Mouse (Mus musculus) heart, postnatal 14 days (tissue): ENCODE measurements at regions not wholly inside any gene's neighbourhood (a gene's known extent, or its start where the extent isn't known, plus 50 kb on each side); places are given as distances from the start of the nearest gene placed in this dataset.
"Not testable (repeated sequence)": the region's sequence is repeated elsewhere in the genome, so short reads cannot be mapped to it uniquely, and the experiment has no call there.

Experiments used
- DNase-seq, 2 experiments: peaks; one replicate each; pipeline ENCODE4 v3.0.0; 2021 to 2022
- intact Hi-C: fragments of 180-260 bp; cut with DNase I; formaldehyde crosslinking; loops from one replicate; pipeline ENCODE4 v1.15.1; 2025

DNA sequence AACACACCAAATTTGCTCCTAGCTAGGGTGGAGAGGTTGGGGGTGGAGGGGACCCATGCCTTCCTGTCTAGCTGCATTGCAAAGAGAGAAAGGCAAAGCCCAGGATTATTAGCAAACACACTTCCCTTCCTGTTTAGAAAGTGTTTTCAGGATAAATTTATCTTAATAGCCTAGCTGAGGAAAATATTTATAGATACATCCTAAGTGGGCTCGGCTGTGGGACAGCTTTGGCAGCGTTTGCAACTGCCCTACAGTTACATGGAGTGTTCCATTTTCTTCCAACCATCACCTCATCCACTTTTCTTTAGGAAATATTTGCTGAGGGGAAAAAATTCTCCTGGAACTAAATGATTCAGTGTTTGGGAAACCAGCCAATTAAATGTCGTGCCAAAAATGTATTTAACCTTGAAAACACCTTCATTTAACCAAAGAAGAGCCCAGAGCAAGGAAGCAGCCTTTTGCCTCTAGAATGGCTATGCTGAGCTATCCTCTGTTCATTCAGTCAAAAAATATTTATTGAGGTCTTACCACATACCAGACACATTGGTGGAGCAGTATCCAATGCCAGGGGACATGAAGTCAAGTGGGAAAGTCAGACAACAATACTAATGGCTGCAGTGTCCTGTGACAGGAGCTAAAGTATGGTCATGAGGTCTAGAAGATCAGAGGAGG lies 291.6 kb downstream of the Abcc12 start:
- no peak for DNase-seq
- intact Hi-C loops, result no loop called here

DNA sequence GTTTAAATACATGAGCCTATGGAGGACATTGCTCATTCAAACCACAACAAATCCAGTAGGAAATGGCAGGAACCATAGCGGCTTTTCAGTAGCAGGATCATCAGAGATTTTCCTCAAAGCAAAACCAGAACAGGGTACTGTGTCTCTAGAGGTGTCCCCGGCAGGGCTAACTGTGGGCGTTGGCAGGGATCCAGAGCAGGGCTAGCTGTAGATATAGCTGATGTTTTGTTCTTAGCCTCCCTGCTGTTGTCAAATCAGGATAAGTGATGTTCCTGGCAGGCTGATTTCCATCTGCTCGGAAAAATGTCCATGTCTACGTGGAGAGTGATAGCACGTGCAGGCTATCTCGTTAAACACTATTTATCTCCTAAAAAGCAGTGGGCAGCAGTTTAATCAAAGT lies 297.6 kb downstream of the Abcc12 start:
- intact Hi-C loops, result no loop called here
- no peak for DNase-seq

DNA sequence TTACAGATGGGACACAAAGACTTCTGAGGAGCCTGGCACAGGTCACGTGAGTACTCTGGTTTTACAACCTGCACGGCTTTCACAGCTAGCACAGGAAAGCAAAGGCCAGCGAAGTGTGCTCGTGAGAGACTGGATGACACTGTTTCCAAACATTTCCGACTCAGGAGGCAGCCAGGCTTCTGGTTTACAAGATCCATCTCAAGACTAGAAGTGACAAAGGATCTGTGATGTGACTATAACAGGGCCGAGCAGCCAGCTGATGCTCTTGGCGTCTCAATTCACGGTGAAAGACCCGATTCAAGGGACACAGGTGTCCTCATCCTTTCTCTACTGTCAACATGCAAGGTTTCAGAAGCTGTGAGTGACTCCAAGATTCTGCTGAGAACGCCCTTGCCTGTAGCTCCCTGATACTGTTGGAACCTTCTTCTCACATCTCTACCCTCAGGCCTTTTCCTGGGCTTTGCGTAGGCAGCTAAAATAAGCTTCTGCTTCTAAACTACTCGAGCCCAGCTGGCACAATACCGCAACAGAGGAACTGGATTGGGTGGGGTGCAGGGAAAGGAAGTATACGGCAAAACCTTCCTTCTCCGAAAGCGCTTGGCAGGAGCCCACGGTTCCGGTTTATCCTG lies 300.3 kb downstream of the Abcc12 start:
- intact Hi-C loops, result no loop called here
- DNase-seq, result no peak

DNA sequence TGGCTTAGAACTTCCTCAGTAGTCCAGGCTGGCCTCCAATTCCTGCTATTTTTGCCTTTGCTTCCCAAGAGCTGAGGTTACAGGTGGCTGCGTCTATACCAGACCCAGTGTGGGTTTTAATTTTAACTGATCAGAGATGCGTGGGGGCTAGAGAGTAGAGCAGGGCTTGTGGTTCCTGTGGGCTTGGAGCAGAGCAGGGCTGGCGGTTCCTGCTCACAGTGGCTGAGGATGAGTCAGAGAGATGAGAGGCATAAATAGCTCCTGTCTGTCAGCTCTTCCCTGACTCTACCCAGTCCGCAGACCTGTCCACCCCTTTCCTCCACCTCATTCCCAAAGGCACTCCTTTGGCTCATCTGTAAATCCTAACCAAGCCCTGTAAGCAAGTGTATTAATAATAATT lies 304.8 kb downstream of the Abcc12 start:
- DNase-seq, result no peak
- intact Hi-C loops, result no loop called here

DNA sequence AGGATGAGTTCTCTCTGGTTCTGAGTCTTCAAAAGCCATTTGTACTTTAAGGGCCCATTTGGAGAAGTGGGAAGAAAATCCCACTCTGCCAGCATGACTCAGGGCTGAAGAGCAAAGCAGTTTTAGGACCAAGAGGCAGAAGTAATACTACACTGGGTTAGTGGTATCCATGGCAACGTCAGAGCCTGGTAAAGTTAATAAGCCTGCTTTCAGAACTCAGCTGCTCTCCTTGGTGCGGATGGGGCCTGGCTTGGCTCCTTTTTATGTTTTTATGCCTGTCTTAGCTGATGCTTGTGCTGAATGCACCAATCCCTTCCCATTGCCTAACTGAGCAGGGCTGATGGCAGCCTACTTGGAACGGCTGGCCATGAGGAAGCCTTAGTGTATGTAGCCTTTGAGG lies 306.7 kb downstream of the Abcc12 start:
- no peak for DNase-seq
- intact Hi-C loops, result no loop called here

DNA sequence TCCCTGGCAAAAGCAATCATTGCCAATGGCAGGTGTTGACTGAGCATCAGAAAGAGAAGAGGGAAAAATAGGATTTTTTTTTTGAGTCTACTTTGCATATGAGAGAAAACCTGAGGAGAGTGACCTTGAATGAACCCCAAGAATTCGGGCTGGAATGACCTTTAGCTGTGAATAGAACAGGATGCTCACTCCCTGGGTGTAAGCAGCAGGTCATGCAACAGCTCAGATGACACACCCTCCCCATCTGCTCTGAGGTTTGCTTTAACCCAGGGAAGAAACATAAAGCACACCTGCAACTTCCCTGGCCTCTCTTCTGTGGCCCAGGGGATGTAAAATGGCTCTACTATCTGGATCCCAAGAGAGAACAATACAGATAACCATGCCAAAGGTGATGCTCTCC lies 307.9 kb downstream of the Abcc12 start:
- intact Hi-C loops, result no loop called here
- no peak for DNase-seq

DNA sequence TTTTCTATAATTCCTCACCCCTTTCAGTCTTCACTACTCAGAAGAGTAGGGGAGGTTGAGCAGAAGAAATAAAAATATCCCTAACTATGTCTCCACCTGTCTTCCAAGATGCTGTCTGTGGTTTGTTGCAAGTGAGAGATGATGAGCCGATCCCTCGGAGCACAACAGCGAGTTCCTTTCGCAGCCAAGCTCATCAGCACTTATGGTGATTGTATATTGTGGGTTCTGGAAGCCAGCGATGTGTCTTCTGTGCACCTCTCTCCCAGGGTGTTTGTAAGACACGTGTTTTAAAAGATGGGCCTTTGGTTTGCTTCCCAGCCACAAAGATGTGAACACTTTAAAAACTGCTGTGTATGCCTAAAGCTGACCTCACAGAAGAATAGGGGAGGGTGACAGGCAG lies 309.0 kb downstream of the Abcc12 start:
- intact Hi-C loops, result no loop called here
- DNase-seq, result no peak

DNA sequence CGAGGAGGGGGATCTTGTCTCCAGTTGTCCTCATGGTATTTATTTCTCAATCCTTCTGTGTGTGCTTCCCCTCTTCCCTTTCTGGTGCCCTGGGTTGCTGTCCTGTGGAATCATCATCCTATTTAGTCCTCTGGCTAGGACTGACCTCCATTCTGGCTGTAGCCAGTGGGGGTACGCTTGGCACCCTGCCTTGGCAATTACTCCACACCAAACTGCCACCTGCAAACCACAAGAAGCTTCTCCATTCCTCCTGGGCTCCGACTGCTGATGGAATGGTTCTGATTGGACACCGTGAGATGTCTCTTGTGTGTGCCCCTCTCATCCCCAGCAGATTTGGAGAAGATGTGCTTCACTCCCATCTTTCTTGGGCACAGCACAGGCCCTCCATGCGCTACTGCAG lies 322.5 kb downstream of the Abcc12 start:
- intact Hi-C loops, result no loop called here

DNA sequence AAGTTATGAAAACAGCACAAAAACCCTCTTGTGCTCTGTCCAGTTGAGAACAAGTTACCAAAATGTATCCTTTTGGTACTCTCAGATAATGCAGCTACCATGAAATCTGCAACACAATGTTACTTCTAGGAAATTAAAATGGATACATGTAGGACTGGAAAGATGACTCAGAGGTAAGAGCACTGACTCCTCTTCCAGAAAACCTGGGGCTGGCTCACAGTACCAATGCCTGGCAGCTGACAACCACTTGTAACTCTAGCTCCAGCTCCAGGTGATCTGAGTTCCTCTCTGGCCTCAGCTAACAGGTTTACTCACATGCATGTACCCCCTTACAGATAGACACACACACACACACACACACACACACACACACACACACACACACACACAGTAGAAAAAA lies 325.1 kb downstream of the Abcc12 start:
- intact Hi-C loops, result no loop called here

More for the DNA sequence above, 322.5 kb downstream of the Abcc12 start:
- DNase-seq, result no peak

DNA sequence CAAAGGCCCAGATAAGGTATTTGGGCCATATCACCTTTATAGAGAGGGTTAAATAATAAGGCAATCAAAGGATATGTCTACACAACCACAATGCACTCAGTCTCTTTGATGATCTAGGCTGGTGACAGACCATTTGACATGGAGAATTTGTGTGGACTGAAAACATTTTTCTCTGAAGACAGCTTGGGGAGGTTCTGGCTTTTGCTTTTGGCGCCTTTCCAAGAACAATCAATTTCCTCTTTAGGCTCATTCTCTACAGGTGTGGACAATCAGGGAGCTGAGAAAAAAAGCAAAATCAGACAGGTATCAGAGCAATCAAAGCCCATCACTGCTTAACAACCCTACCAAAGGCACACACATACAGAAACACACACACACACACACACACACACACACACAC lies 325.8 kb downstream of the Abcc12 start:
- DNase-seq, result no peak
- intact Hi-C loops, result no loop called here

More for the DNA sequence above, 325.1 kb downstream of the Abcc12 start:
- DNase-seq, result no peak

DNA sequence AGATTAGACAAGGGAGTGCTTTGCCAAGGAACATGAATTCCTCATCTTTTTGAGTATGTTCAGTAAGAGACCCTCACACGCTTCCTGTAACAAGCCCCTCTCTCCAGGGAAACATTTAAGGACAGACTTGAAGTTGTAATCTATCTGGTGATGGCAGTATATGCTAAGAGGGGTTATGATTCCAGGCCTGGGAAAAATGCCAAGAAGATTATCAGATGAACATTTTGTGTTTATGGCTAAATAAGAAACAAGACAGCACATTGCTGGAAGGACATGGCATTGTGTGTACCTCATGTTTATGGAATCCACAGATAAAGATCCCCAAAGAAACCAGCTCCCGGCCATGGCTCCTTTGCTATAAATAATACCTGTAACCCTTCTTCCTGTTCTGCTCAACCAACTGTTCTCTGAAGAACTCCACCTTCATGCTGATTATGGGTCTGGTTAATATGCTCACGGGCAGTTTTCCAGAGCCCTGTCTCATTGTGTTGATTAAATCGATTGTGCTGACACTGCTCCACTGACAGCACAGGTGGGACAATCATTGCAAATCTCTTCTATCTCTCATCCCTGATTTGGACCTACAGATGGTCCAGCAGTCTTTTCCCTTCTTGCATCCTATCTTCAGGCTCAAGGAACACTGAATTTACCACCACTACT lies 327.7 kb downstream of the Abcc12 start:
- DNase-seq, result no peak
- intact Hi-C loops, result no loop called here

DNA sequence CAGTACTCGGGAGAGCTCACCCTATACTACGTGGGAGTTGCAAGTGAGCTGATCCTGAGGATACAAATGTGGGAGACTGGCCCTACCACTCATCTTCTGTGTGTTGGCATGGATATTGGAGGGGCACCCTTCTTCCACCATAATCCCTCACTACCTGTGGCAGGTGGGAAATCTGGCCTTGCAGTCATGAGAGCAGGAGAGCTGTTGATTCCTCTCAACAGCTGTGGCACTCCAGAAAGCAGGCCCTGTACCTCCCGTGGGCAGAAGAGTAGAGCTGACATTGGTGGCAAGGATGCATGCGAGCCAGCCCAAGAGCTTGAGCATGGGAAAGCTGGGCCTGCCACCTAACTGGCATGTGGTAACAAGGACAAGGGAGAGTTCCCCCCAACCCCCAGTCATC lies 345.8 kb downstream of the Abcc12 start:
- no peak for DNase-seq
- intact Hi-C loops, result no loop called here

DNA sequence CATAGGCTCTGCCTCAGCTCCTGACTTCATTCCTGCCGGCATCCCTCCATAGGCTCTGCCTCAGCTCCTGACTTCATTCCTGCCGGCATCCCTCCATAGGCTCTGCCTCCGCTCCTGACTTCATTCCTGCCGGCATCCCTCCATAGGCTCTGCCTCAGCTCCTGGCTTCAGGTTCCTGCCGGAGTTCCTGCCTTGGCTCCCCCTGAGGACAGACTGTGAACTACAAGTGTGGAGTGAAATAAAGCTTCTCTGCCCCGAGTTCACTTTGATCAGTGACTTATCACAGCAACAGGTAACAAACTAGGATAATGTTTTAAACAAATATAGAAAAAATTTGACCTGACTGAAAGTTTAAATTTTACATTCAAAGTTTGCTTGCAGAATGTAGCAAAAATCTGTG lies 348.5 kb downstream of the Abcc12 start:
- DNase-seq, intact Hi-C loops: not testable (repeated sequence)

DNA sequence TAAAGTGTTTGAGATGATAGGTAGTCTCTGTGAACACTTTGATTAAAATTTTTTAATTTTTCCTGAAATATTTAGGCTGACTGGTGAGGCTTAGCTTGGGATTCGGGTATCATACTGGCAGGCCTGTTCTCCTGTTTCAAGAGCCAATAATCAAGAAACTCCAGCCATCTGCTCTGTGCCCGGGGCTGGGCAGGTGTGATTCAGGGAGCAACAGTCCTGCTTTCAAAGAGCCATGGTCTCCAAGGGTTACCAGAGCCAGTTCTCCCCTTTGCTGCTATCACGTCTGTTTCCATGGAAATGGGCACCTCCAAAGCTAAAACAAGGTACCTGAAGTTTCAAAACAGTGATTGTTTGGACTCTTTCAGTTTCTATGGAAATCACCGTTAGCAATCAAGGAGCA lies 355.6 kb downstream of the Abcc12 start:
- intact Hi-C loops, result no loop called here
- no peak for DNase-seq

DNA sequence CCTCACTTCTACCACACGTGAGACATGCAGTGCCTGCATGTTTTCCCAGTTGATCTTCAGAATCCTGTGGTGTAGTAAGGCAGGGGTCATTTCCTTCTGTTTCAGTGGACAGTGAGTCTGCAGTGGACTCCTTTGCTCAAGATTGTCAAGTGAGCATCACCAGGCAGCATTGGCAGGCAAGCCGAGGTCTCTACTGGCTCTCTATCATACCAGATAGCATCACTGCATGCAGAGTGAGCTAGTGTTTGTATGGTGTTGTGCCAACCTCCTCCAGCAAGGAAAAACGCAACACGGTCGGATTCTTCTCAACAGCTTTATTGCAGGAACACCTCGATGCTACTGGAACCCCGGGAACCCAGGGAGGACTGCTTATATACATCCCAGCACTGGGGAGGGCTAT lies 357.8 kb downstream of the Abcc12 start:
- intact Hi-C loops, result no loop called here

DNA sequence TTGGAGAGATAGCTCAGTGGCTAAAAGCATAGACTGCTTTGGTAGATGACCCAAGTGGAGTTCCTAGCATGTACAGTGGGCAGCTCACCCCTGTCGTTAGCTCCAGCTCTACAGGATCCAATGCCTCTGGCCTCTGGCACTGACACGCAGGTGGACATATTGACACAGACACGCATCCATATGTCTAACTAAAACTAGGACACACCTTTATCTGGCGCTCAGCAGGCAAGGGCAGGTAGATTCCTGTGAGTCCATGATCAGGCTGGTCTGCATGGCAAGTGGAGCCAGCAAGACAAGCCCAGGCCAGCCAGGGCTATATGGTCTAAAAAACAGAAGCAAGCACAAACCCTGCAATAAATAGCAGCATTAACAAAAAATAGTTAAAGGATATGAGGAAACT lies 358.3 kb downstream of the Abcc12 start:
- intact Hi-C loops, result no loop called here
- no peak for DNase-seq

More for the DNA sequence above, 357.8 kb downstream of the Abcc12 start:
- no peak for DNase-seq

DNA sequence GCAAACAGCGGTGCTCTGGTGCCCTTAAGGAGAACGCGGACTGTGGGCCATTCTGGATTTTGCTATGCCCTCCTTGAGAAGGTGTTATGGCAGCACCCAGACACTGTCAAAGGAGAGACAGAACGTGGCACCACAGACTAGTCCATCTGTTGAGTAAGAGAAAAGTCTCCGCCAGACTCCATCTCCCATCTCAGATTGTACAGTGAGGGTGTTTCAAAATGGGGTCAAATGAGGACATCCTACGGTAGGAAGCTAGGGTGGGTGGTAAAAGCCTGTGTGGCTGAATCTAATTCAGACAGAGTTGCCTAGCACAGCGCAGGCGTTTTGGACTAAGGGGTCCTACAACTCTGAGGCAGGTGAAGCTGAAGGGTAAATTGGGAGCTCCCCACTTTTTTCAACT lies 366.1 kb downstream of the Abcc12 start:
- intact Hi-C loops, result no loop called here
- DNase-seq, result no peak

DNA sequence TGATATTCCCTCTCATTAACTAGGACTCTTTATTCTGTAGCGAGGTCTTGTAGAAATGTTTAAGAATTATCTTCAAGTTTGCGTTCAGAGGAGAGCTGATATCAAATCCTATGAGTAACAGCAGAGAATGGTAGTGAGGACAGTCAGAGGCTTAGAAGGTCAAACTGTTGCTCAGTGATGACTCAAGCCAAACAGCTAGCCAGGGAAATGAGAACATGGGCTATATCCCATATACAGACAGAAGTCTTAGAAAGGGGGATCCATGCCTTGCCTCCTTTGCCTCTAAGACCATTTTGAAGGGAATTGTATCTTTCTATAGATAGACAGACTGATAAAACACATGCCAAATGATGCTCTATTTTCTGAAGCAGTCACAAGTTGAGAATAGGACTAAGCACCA lies 368.0 kb downstream of the Abcc12 start:
- intact Hi-C loops, result no loop called here
- no peak for DNase-seq

DNA sequence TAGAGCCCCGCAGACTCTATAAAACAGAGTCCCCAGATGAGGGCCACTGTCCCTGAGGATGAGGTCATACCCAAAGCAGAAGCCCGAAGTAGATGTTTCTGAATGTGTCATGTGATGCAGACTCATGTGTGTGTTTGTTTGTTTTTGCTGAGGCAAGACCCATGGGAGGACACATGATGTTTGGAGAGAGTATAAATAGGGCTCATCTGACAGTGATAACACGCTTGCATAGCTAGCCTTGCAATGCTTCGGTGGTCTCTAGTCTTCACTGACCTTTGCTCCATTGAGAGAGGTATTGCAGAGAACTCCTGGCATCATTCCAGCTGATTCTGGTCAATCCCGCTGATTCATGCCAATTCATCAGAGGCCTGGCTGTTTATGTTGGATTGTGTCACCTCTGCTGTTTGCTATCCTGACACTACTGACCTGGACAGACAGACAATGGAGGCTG lies 368.1 kb downstream of the Phkb start:
- intact Hi-C loops, result no loop called here
- DNase-seq, result no peak

DNA sequence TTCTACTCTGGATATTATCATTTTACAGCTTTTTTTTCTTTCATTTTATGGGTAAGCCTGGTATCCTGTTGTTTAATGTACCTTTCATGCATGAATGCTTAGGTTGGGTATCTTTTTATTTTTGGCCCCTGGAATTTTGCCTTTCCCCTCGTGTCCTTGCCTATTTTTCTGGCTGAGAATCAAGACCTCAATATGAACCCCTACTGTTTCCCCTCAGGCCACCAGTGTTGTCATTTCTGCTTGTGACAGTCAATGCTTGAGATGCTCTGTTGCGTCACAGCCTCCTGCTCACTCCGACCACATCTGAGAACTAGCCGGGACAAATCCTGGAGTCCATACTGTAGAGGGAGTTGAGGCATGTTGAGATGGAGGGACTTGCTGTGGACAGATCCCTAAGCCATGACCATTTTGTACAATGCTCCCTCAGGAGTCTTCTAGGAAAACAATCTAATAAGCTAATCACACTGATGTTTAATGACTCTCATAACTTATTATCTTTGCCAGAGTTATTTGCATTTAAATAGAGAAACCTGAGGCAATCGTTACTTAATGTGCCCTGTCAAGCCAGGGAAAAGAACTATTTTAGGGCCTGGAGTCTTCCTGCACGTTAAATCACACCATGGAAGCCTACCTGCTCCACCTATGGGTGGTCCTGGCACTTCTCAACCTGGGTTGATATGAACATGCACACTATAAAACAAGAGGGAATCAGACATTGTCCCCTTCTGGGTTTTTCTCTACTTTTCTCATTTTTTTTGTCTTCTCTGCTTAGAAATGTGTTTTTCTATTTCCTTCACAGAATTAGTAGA lies 363.9 kb downstream of the Phkb start:
- DNase-seq, result no peak
- intact Hi-C loops, result no loop called here

DNA sequence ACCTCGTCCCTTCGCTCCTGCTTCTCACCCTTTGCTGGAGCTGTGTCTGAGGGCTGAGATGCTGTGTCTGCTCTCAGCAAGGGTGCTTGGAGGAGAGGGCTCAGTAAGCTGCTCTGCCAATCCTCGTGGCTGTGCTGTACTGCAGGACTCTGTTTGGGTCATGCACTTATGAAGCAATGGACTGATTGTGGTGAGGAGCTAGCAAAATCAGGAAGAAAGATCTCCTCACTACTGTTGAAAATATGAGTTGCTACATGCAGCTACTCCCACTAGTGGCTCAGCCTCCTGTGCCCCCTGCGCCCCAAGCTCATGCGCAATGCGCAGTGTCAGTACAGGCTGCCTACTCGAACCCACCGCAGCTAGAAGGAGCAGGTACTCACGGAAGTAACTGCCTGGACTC lies 362.3 kb downstream of the Phkb start:
- intact Hi-C loops, result no loop called here
- no peak for DNase-seq
